Mouse (Mus musculus) cerebellum, postnatal 10 days (tissue): ENCODE measurements at regions not wholly inside any gene's neighbourhood (a gene's known extent, or its start where the extent isn't known, plus 50 kb on each side); places are given as distances from the start of the nearest gene placed in this dataset.
"Not testable (repeated sequence)": the region's sequence is repeated elsewhere in the genome, so short reads cannot be mapped to it uniquely, and the experiment has no call there.

ENCODE experiments used
- DNase-seq, 2 experiments: peaks; one replicate each; pipeline ENCODE4 v3.0.0; 2021; ENCODE audit warnings: mixed read lengths in 2 of 2

- DNase-seq = no peak
Measured at GRCm38 (mm10) chr13:44626806-44627205, 102.5 kb upstream of the Jarid2 start.

GRCm38 (mm10) chr13:44630061-44630460 lies 99.2 kb upstream of the Jarid2 start:
- no peak for DNase-seq

- DNase-seq = no peak
Measured at GRCm38 (mm10) chr13:44634616-44635015, 94.7 kb upstream of the Jarid2 start.

GRCm38 (mm10) chr13:44635221-44636007 lies 93.9 kb upstream of the Jarid2 start:
- DNase-seq = no peak

- DNase-seq = no peak
Measured at GRCm38 (mm10) chr13:44636008-44636335, 93.3 kb upstream of the Jarid2 start.

- DNase-seq = no peak
Measured at GRCm38 (mm10) chr13:44642361-44642760, 86.9 kb upstream of the Jarid2 start.

- no peak for DNase-seq
Measured at GRCm38 (mm10) chr13:44650052-44650451, 79.2 kb upstream of the Jarid2 start.

GRCm38 (mm10) chr13:44651259-44652238 lies 77.7 kb upstream of the Jarid2 start:
- DNase-seq = no peak

GRCm38 (mm10) chr13:44657905-44658414 lies 71.3 kb upstream of the Jarid2 start:
- peak; percentile 74 to 83 for DNase-seq

- no peak for DNase-seq
Measured at GRCm38 (mm10) chr13:44659861-44660260, 69.4 kb upstream of the Jarid2 start.

GRCm38 (mm10) chr13:44663062-44663461 lies 66.2 kb upstream of the Jarid2 start:
- DNase-seq = no peak

GRCm38 (mm10) chr13:44663730-44664129 lies 65.5 kb upstream of the Jarid2 start:
- no peak for DNase-seq

GRCm38 (mm10) chr13:44669761-44670160 lies 59.5 kb upstream of the Jarid2 start:
- DNase-seq = no peak

GRCm38 (mm10) chr13:44673337-44673966 lies 55.8 kb upstream of the Jarid2 start:
- DNase-seq = peak; percentile 91 to 93

GRCm38 (mm10) chr13:44673967-44674357 lies 55.3 kb upstream of the Jarid2 start:
- no peak for DNase-seq

- DNase-seq = no peak
Measured at GRCm38 (mm10) chr13:44674926-44675650, 54.2 kb upstream of the Jarid2 start.

GRCm38 (mm10) chr13:44676041-44676440 lies 53.2 kb upstream of the Jarid2 start:
- no peak for DNase-seq

GRCm38 (mm10) chr13:44678121-44678520 lies 51.2 kb upstream of the Jarid2 start:
- DNase-seq = no peak

GRCm38 (mm10) chr13:44679457-44679856 lies 49.8 kb upstream of the Jarid2 start:
- DNase-seq = not testable (repeated sequence)
